Mouse (Mus musculus) liver, embryonic 14.5 days (tissue): Measurements from ENCODE around the gene Loxl3. TPM values are rescaled to one million over a fixed set of nuclear protein-coding genes. Genes with fewer than 3 reads are reported as not detected.

Experiments used
- ATAC-seq: fragments of 200-750 bp; cut with Nextera tagmentation; 2 replicates; pipeline ENCODE4 v1.8.0; 2017; ENCODE audit warnings: moderate number of reproducible peaks, mild to moderate bottlenecking, moderate library complexity; ENCODE audit not compliant: insufficient read depth
- DNase-seq, 3 experiments: peaks; one replicate each; pipeline ENCODE4 v3.0.0-alpha.2; 2012 to 2013; ENCODE audit warnings: low read depth in 3 of 3, low spot score in 3 of 3
- H3K27ac ChIP-seq: fragments of 300-500 bp; sonication (generic); 2 replicates; pipeline ENCODE4 v1.5.1; 2014; ENCODE audit warnings: moderate library complexity, mild to moderate bottlenecking, control low read depth, inconsistent platforms
- H3K27me3 ChIP-seq: fragments of 300-500 bp; sonication (generic); 2 replicates; pipeline ENCODE4 v1.6.1; 2014; ENCODE audit warnings: mild to moderate bottlenecking, low read length, moderate library complexity; ENCODE audit not compliant: control insufficient read depth, insufficient read depth
- H3K36me3 ChIP-seq: fragments of 300-500 bp; sonication (generic); replicated peaks from 2 replicates; pipeline ENCODE4 v1.6.1; 2014; ENCODE audit warnings: low read depth; ENCODE audit not compliant: control insufficient read depth, insufficient read depth
- H3K4me1 ChIP-seq, 2 experiments: fragments of 200-500 bp in 1 of 2; fragments of 300-500 bp in 1 of 2; sonication (generic) in 1 of 2; replicated peaks; 2 replicates each; pipeline ENCODE4 v1.6.1; 2012 to 2014; ENCODE audit warnings: antibody characterized with exemption in 1 of 2, inconsistent platforms in 1 of 2, low read length in 1 of 2; ENCODE audit not compliant: control insufficient read depth in 2 of 2, insufficient read depth in 2 of 2
- H3K4me2 ChIP-seq: fragments of 300-500 bp; sonication (generic); 2 replicates; pipeline ENCODE4 v1.6.1; 2014; ENCODE audit warnings: low read depth, mild to moderate bottlenecking, control low read depth, moderate library complexity
- H3K4me3 ChIP-seq, 2 experiments: fragments of 200-500 bp in 1 of 2; fragments of 300-500 bp in 1 of 2; sonication (generic) in 1 of 2; 2 replicates each; pipeline ENCODE4 v1.5.1; 2012 to 2014; ENCODE audit warnings: low read depth in 2 of 2, low read length in 2 of 2, mild to moderate bottlenecking in 2 of 2, control low read depth in 1 of 2, inconsistent platforms in 1 of 2, moderate library complexity in 1 of 2; ENCODE audit not compliant: insufficient read depth in 1 of 2
- H3K9ac ChIP-seq: fragments of 300-500 bp; sonication (generic); replicated peaks from 2 replicates; pipeline ENCODE4 v1.6.1; 2014; ENCODE audit warnings: mild to moderate bottlenecking, control low read depth, moderate library complexity
- H3K9me3 ChIP-seq: fragments of 300-500 bp; sonication (generic); 2 replicates; pipeline ENCODE4 v1.6.1; 2016; ENCODE audit warnings: low read length, mixed read lengths; ENCODE audit not compliant: control insufficient read depth
- CTCF ChIP-seq: IDR thresholded peaks from 2 replicates; pipeline ENCODE4 v1.5.1; 2016; ENCODE audit warnings: antibody characterized with exemption, low read depth, control low read depth
- EP300 ChIP-seq: IDR thresholded peaks from 2 replicates; pipeline ENCODE4 v1.6.1; 2016; ENCODE audit warnings: antibody characterized with exemption, low read depth
- WGBS: fragments of 180-500 bp; shearing (Covaris S2); extraction: QIAGEN DNeasy Blood & Tissue Kit; methylation state at CpG from one replicate; pipeline ENCODE4 v1.1.7; 2014; ENCODE audit not compliant: insufficient replicate concordance; 5-methylcytosine and 5-hydroxymethylcytosine counted together
- polyA plus RNA-seq, 2 experiments: library from polyadenylated mRNA; depleted of rRNA in 1 of 2; stranded (reverse) in 1 of 2; unstranded in 1 of 2; fragments of >200 nt; fragmentation: Nextera tagmentation in 1 of 2; extraction: Ambion mirVana in 1 of 2; gene quantifications; 2 replicates each; pipeline versions ENCODE4 v1.2.1 to v1.2.3; 2012 to 2014

Loxl3 gene
- polyA plus RNA-seq, 2 experiments: 1.1 to 1.6 TPM

DNA sequence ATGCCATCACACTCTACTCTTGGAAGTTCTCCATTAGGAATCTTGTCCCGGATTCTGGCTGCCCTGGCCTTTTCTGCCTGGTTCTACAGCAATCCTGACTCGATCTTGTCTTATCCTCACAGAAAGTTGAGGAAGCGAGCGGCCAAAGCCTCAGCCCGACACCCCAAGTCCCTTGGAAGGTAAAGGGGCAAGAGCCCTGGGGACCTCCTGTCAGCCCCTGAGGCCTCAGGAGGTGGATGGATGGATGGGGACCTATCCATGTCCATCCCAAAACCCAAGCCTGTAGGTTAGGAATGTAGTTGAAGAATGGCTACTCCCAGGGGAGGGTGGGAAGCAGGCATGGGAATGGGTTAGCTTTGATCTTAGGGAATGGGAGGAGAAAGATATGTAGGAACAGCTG is 10.0 kb downstream of the Loxl3 start:
- Histone ChIP-seq H3K27me3 (no peaks in the 10 kb centered on the region), H3K27ac (no peak overlapping the region), H3K4me3 (no peak overlapping the region), H3K9me3 (no peaks in the 10 kb centered on the region), H3K36me3 (no peaks in the 10 kb centered on the region), H3K4me1 (peaks cover 10 to 17% of the 10 kb centered on the region in 2 experiments; a peak in 3 of 4 replicates), H3K4me2 (no peak overlapping the region), H3K9ac (no peak overlapping the region)
- TF ChIP-seq CTCF (no peak), EP300 (no peak)
- ATAC-seq (no peak), DNase-seq (no peak)
- WGBS: 75% methylated on average over 5 of the region's 5 CpGs

DNA sequence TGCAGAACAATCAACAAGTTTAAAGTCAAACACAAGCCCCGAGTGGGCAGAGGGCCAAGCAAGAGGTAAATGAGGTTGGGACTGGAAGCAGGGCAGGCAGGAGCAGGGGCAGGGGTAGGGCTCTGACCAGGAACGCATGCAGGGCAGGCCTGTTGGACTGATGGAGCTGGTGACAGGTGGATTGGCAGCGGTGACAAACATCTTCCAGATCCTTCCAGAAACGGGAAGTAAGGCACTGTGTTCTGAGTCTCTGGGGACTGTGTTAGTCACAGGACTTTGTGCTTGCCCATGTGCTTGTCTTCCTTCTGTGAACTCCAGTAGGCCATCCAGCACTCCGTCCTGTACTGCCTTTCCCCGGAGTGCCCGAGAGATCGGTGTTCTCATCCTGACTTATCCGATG is 10.8 kb downstream of the Loxl3 start:
- no peak for DNase-seq
- no peak for ATAC-seq
- no peaks in the 10 kb centered on the region for H3K27me3 ChIP-seq
- no peak overlapping the region for H3K27ac ChIP-seq
- no peaks in the 10 kb centered on the region for H3K36me3 ChIP-seq
- no peak overlapping the region for H3K4me2 ChIP-seq
- TF ChIP-seq CTCF (no peak), EP300 (no peak)
- no peaks in the 10 kb centered on the region for H3K9me3 ChIP-seq
- H3K9ac ChIP-seq: no peak overlapping the region
- H3K4me1 ChIP-seq: peaks cover 3 to 11% of the 10 kb centered on the region in 2 experiments; a peak in 3 of 4 replicates
- WGBS: 58% methylated on average over 9 of the region's 9 CpGs
- no peak overlapping the region for H3K4me3 ChIP-seq

DNA sequence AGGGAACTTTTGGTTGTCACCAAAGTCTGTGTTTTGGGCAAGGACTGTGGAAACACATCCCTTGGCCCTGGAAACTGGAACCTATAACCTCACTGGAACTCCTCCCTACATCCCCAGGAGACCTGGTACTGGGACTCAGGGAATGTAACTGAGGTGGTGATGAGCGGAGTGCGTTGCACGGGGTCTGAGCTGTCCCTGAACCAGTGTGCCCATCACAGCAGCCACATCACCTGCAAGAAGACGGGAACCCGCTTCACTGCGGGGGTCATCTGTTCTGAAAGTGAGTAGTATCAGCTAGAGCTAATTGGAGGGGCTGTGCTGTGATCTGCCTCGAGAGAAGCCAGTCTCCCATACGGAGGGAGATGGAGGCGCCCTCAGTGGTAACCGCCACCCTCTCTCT is 15.4 kb downstream of the Loxl3 start:
- no peak overlapping the region for H3K4me2 ChIP-seq
- H3K36me3 ChIP-seq: peaks cover 18% of the 10 kb centered on the region
- ATAC-seq (no peak), DNase-seq (no peak)
- H3K9me3 ChIP-seq: no peaks in the 10 kb centered on the region
- H3K27me3 ChIP-seq: no peaks in the 10 kb centered on the region
- no peak for TF ChIP-seq CTCF
- no peak for TF ChIP-seq EP300
- no peak overlapping the region for H3K9ac ChIP-seq
- peaks cover 8 to 14% of the 10 kb centered on the region in 2 experiments for H3K4me1 ChIP-seq
- 68% methylated on average over 10 of the region's 10 CpGs for WGBS
- H3K27ac ChIP-seq: no peak overlapping the region
- no peak overlapping the region for H3K4me3 ChIP-seq

DNA sequence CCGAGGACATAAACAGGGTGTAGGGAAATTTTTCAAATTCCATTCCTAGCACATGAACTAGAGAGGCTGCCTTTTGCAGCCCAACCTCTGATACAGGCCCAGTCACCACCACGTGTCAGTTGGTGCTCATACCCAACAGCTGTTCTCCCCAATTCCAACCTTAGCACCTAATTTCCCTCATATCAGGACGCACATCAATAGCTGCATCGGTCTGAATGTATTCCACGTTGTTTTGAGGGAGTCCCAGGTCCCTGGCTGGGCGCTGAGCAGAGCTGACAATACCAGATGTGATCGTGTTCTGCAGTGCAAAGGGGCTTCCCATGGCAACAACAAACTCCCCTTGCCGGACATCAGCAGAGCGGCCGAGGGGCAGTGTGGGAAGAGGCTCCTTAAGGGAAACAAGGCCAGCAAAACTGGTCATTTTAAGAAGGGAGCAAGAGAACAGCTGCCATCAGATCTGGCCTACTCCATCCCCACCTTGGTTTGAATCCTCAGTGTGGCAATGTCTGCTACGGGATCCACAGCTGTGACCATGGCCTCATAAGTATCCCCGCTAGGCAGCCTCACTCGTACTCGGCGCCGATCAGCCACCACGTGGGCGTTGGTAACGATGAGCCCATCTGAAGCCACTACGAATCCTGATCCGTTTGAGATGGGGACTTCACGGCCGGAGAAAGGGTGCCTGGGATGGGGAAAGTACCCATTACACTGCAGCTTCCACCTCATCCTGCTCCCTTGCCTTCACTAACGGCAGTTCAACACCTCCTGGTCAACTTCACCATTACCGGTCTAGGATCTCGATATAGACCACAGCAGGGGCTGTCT is 19.4 kb downstream of the Loxl3 start:
- TF ChIP-seq EP300 (no peak), CTCF (0 out of 2 replicates have a peak, but pooled peaks have one; percentile 29)
- WGBS: 2% methylated on average over 26 of the region's 26 CpGs
- Histone ChIP-seq H3K4me2 (peak overlapping the region; percentile 97), H3K9me3 (no peaks in the 10 kb centered on the region), H3K36me3 (peaks cover 42% of the 10 kb centered on the region), H3K4me1 (peaks cover 14 to 20% of the 10 kb centered on the region in 2 experiments), H3K27me3 (no peaks in the 10 kb centered on the region), H3K9ac (peak overlapping the region; percentile 98), H3K27ac (peak overlapping the region; percentile 72), H3K4me3 (peak overlapping the region; percentile 82 to 91)
- ATAC-seq (no peak), DNase-seq (peak in 1 of 3 experiments; percentile 49)

DNA sequence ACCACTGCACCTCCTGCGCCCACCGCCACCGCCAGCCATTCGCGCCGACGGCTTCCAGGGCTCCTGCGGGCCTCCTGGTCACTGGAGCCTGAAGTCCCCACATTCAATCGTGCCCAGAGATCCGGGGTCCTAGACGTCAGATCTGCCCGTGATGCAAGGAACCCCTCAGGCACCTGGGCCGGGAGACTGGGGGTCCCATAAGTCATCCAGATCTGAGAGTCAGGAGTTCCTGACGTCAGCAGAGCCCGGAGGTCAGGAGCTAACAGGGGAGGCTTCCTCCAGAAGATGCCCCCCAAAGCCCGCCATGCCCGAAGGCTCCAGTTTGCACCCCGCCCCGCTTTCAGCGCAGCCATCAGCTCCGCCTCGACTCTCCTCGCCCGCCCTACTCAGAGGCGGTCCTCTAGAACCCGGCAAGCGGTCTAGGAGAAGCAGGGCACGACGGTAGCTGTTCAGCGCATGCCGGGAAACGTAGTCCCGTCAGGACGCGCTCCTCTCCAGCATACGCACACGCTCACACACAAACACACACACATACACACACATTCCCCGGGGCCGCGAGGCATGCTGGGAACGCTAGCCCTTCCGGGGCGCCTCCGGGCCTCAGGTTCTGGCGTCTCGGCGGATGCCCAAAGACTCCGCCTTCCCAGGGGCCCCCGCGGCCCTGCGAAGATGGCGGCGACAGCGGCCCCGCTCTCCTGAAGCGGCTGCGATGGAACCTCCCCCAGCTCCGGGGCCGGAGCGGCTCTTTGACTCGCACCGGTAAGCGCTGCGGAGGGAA is 20.3 kb downstream of the Loxl3 start, which contains the start of gene Aup1:
Aup1 (plus strand) TSS at position 448 of the 778 bp plus-strand sequence.
- peak within 1 kb of the TSS; percentile 97 for H3K4me2 ChIP-seq
- H3K4me3 ChIP-seq: peak within 1 kb of the TSS; percentile 82 to 91
- peak within 1 kb of the TSS; percentile 72 for H3K27ac ChIP-seq
- peak; percentile 94 for ATAC-seq
- H3K27me3 ChIP-seq: no peaks in the 10 kb centered on the region
- H3K9ac ChIP-seq: peak within 1 kb of the TSS; percentile 98
- TF ChIP-seq CTCF (no peak), EP300 (peak; percentile 66)
- H3K4me1 ChIP-seq: peaks cover 14 to 22% of the 10 kb centered on the region in 2 experiments
- H3K36me3 ChIP-seq: peaks cover 42% of the 10 kb centered on the region
- H3K9me3 ChIP-seq: no peaks in the 10 kb centered on the region
- WGBS: under 1% methylated on average over 64 of the region's 64 CpGs
- DNase-seq: peak; percentile 97
